In genomic region chr13:95719320-95720232, GRCm38 (mm10) we compare ENCODE assay signal across 8 mouse cellular contexts. TPM values are rescaled to one million over a fixed set of nuclear protein-coding genes. Genes with fewer than 3 reads are reported as not detected.
DNase-seq lines count a peak whose midpoint lies in the region; ATAC-seq lines count a peak whose summit lies in the region.

No protein-coding gene starts in this region.

- intact Hi-C loops in left cerebral cortex, postnatal 14 days (cut with DNase I) = loop anchor here (1.0 to 5.0 kb wide), 3 partner anchors 47 to 327 kb away; no protein-coding TSS in a partner anchor

- H3K9me3 ChIP-seq in intestine, embryonic 15.5 days = no peaks in the 10 kb centered on the region

- H3K9ac ChIP-seq in intestine, embryonic 15.5 days = no peak overlapping the region

- no peak overlapping the region; the same call in 1 of the 2 replicates for H3K4me3 ChIP-seq in intestine, embryonic 15.5 days (replicated peaks)

- WGBS in intestine, embryonic 15.5 days = 60% methylated on average over 14 of the region's 14 CpGs

- no peaks in the 10 kb centered on the region for H3K36me3 ChIP-seq in intestine, embryonic 15.5 days

- H3K27ac ChIP-seq in intestine, embryonic 15.5 days = no peak overlapping the region

- ATAC-seq in intestine, embryonic 15.5 days = peak; percentile 75
- peak; percentile 90 for ATAC-seq in megakaryocyte-erythroid progenitor cell, adult 5-6 weeks (replicated peaks; ENCODE audit: low FRiP score, low TSS enrichment, poor library complexity, severe bottlenecking)

- no peaks in the 10 kb centered on the region for H3K4me1 ChIP-seq in intestine, embryonic 15.5 days (replicated peaks)

- DNase-seq in urinary bladder, adult 18-20 months (ENCODE audit: low spot score in 2 of 2) = peak; percentile 42 to 49
- no peak for DNase-seq in urinary bladder, adult 2 months (ENCODE audit: low spot score)
- peak; percentile 62 for DNase-seq in embryo, embryonic 11.5 days (ENCODE audit: low read depth, low spot score)
- peak; percentile 31 to 63 for DNase-seq in gastrocnemius, postnatal 4 days (ENCODE audit: low spot score in 2 of 2)
- DNase-seq in left cerebral cortex, postnatal 14 days (ENCODE audit: low spot score in 2 of 2) = peak; percentile 81 to 87
- peak; percentile 75 for DNase-seq in right cerebral cortex, postnatal 25 days

- H3K27me3 ChIP-seq in intestine, embryonic 15.5 days (replicated peaks) = no peaks in the 10 kb centered on the region

- H3K4me2 ChIP-seq in intestine, embryonic 15.5 days (replicated peaks) = peak overlapping the region; percentile 34

RNA-seq across cellular contexts. Expression of gene F2rl2, which starts 22.9 kb away (rescaled TPM):
- 0.21 and 0.49 TPM in 2 replicates for polyA plus RNA-seq in urinary bladder, adult 2 months (2012; rRNA removed)
- total RNA-seq in gastrocnemius, postnatal 4 days (2021) = under 1 TPM in 1 of 2 experiments, not detected in 1; 0.10 TPM
- 0.44 and 0.58 TPM in 2 replicates for polyA plus RNA-seq in intestine, embryonic 15.5 days (2015; fragmentation: Nextera tagmentation; extraction: Ambion mirVana)
- under 1 TPM; 0.30 to 0.35 TPM for total RNA-seq in left cerebral cortex, postnatal 14 days (2021)
- total RNA-seq in megakaryocyte-erythroid progenitor cell, adult 5-6 weeks (2014; fragmentation: Nextera tagmentation) = 0.70 and 1.1 TPM in 2 replicates
- total RNA-seq in megakaryocyte-erythroid progenitor cell, adult 5-6 weeks (2017) = 3.0 TPM in 2 replicates
